Mouse (Mus musculus) heart, embryonic 10.5 days (tissue): Measurements from ENCODE around the gene D7Ertd443e. TPM values are rescaled to one million over a fixed set of nuclear protein-coding genes. Genes with fewer than 3 reads are reported as not detected.

Source experiments
- DNase-seq: peaks from one replicate; pipeline ENCODE4 v3.0.0-alpha.2; 2017; ENCODE audit warnings: low spot score
- H3K27ac ChIP-seq: fragments of 300-500 bp; sonication (generic); 2 replicates; pipeline ENCODE4 v1.5.1; 2016; ENCODE audit warnings: mild to moderate bottlenecking
- H3K27me3 ChIP-seq: fragments of 300-500 bp; sonication (generic); 2 replicates; pipeline ENCODE4 v1.6.1; 2016; ENCODE audit warnings: mild to moderate bottlenecking; ENCODE audit not compliant: poor library complexity, insufficient read depth, severe bottlenecking
- H3K36me3 ChIP-seq: fragments of 300-500 bp; sonication (generic); 2 replicates; pipeline ENCODE4 v1.6.1; 2016; ENCODE audit warnings: mild to moderate bottlenecking, moderate library complexity
- H3K4me1 ChIP-seq: fragments of 300-500 bp; sonication (generic); 2 replicates; pipeline ENCODE4 v1.6.1; 2016; ENCODE audit warnings: mild to moderate bottlenecking
- H3K4me3 ChIP-seq: fragments of 300-500 bp; sonication (generic); 2 replicates; pipeline ENCODE4 v1.5.1; 2016; ENCODE audit warnings: mild to moderate bottlenecking, moderate library complexity
- H3K9me3 ChIP-seq: fragments of 300-500 bp; sonication (generic); 2 replicates; pipeline ENCODE4 v1.6.1; 2016; ENCODE audit warnings: mild to moderate bottlenecking, moderate library complexity
- WGBS: fragments of 180-500 bp; shearing (Covaris S2); methylation state at CpG from one replicate; pipeline ENCODE4 v1.1.7; 2016; 5-methylcytosine and 5-hydroxymethylcytosine counted together
- polyA plus RNA-seq: library from polyadenylated mRNA; unstranded; fragments of >200 nt; fragmentation: Nextera tagmentation; extraction: Ambion mirVana; gene quantifications from 2 replicates; pipeline ENCODE4 v1.2.1, GENCODE M21; 2016

D7Ertd443e gene
- polyA plus RNA-seq, 1 experiment from 2014 or later: not detected

DNA sequence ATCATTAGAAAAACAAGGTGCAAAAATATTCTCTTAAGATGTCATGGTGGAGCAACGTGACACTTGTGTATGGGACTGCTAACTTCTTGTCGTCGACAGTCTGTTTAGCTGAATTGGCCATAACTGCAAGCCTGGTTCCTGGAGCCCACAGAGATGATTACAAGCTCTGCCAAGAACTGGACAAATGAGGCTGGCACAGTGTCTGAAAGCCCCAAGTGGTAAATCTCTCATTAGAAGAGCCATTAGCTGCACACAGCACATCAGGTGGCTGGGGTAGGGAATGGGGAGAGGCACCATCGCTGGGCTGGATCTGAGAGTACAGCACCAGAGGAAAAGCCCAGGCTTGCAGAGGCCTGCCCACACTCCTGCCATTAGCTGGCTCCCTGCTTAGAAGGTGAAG, 16.2 kb downstream of the D7Ertd443e start:
- Histone ChIP-seq H3K27me3 (no peaks in the 10 kb centered on the region), H3K4me3 (no peak overlapping the region), H3K27ac (no peak overlapping the region), H3K9me3 (no peaks in the 10 kb centered on the region), H3K36me3 (no peaks in the 10 kb centered on the region), H3K4me1 (no peaks in the 10 kb centered on the region)
- no peak for DNase-seq
- 81% methylated on average over 4 of the region's 4 CpGs for WGBS

DNA sequence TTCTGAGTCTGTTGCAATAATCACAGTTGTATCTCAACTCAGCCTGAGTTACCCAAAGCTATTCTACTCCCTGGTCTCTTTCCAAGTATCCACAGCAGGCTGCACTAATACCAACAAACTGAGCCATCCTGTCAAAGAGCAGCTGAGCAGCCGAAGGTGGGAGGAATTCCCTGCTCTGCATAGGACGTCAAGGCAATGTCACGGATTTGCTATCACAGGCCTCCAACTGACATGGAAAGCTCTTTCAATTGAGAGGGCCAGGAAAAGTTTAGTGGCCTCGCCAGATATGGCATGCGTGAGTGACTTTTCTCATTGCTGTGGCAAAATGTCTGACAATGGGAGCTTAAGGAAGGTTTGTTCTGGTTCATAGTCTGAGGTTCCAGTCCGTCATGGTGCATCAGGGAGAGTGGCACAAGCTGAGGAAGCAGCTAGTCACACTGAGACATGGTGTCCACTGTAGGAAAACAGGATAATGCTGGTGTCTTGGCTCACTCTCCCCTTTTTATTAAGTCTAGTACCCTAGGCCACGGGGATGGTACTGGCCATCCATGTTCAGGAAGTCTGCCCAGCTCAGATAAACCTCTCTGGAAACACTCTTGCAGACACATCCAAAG, 23.1 kb downstream of the D7Ertd443e start:
- Histone ChIP-seq H3K9me3 (no peaks in the 10 kb centered on the region), H3K36me3 (no peaks in the 10 kb centered on the region), H3K27ac (no peak overlapping the region), H3K4me1 (peaks cover 3% of the 10 kb centered on the region; the same call in 1 of the 2 replicates), H3K4me3 (no peak overlapping the region), H3K27me3 (no peaks in the 10 kb centered on the region)
- DNase-seq: no peak
- WGBS: 64% methylated on average over 7 of the region's 7 CpGs

DNA sequence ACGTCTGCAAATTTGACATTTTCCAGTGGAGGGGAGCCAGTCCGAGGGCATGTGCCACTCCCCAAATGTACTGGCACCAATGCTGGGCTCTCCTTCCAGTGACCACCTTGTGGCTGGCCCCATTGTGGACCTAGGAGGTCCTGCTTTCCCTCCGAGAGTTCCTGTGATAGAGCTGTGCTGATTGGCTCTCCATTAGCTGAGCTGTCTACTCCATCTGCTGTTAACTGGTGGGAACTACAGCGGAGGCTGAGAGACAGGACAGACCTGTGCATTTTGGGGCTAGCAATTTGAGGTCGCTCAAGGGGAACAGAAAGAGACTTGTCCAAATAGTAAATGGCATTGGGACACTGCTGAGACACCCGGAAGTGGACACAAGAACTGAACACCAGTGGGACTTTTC, 36.6 kb downstream of the D7Ertd443e start:
- no peaks in the 10 kb centered on the region for H3K36me3 ChIP-seq
- no peak for DNase-seq
- 0 out of 2 replicates have a peak, but pooled peaks cover 3% of the 10 kb centered on the region for H3K4me1 ChIP-seq
- no peaks in the 10 kb centered on the region for H3K27me3 ChIP-seq
- H3K9me3 ChIP-seq: no peaks in the 10 kb centered on the region
- WGBS: 28% methylated on average over 6 of the region's 6 CpGs
- no peak overlapping the region for H3K27ac ChIP-seq
- no peak overlapping the region for H3K4me3 ChIP-seq

DNA sequence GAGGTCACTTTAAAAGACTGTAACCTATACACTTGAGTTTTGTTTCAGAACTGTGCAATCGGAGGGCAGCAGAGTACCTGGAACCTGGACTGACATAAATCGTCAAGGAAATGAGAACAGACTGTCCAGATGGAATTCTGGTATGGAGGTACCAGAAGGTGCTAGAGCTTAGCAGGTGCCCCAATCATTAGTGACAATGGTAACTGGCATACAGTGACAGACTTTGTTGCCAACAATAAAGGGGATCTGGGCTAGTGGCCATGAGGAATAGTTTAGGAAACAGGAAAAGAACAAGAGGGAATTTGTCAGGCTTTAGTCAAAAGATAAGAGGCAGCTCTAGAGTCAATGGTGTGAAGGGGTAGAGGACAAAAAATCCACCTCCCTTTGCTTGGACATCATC, 43.3 kb downstream of the D7Ertd443e start:
- no peak overlapping the region for H3K4me3 ChIP-seq
- no peaks in the 10 kb centered on the region for H3K4me1 ChIP-seq
- no peaks in the 10 kb centered on the region for H3K36me3 ChIP-seq
- H3K9me3 ChIP-seq: no peaks in the 10 kb centered on the region
- WGBS: 79% methylated on average over 2 of the region's 2 CpGs
- no peak overlapping the region for H3K27ac ChIP-seq
- H3K27me3 ChIP-seq: no peaks in the 10 kb centered on the region
- no peak for DNase-seq

DNA sequence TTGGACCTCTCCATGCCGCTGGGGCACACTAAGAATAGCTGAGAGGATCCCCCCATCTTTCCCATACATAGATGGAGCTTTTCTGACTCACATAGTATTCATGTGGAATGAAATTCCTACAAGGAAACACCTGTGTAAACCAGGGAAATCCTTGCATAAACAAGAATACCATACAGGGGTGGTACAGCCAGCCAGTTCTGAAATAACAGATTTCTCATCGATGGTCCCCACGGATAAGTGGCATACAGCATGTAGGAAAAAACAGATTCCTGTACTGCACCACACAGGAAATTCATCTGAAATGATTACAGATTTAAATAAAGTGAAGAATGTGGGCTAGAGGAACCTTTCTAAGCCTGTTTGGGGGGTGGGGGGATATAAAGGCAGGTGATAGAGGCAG, 49.5 kb downstream of the D7Ertd443e start:
- Histone ChIP-seq H3K4me3 (no peak overlapping the region), H3K4me1 (no peaks in the 10 kb centered on the region), H3K27me3 (no peaks in the 10 kb centered on the region), H3K9me3 (no peaks in the 10 kb centered on the region), H3K27ac (no peak overlapping the region), H3K36me3 (no peaks in the 10 kb centered on the region)
- WGBS: 75% methylated on average over 3 of the region's 3 CpGs
- DNase-seq: no peak

DNA sequence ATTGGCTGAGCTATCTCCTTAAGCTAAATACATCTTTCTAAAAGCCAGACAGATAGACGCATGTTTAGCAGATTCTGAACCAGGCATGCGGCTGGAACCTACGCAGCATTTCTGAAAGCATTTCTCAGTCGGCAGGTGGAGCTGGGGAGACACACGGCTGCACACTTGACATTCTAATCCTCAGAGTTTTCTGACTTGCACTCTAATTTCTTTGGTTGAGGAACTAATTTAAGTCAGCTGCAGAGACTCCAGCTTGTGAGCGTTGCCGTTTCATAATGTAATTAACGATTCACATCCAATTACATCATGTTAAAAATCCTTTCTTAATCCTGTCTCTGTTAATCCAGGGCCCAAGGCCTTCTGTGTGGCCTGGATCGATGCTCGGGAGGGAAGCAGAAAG, 64.5 kb downstream of the D7Ertd443e start:
- no peak for DNase-seq
- Histone ChIP-seq H3K4me1 (no peaks in the 10 kb centered on the region), H3K27ac (no peak overlapping the region), H3K36me3 (no peaks in the 10 kb centered on the region), H3K27me3 (no peaks in the 10 kb centered on the region), H3K4me3 (no peak overlapping the region), H3K9me3 (no peaks in the 10 kb centered on the region)
- 81% methylated on average over 10 of the region's 10 CpGs for WGBS

DNA sequence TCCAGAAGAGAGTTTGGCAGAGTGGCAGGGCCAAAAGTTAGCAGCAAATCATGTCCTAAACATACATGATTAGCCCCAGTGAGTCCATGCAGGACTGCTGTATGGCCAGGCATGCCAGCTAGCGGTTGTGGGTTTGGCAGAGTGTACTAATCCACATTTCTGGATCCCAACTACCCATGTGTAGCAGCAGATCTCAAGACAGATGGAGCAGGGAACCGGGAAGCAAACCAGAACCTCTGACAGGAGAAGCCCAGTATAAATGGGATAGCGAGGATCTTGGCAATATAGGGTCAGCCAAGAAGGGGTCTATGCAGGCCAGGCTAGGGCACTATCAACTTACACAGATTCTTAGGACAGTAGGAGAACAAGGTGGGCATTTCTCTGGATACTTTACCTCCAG, 83.4 kb downstream of the D7Ertd443e start:
- Histone ChIP-seq H3K27me3 (no peaks in the 10 kb centered on the region), H3K27ac (no peak overlapping the region), H3K36me3 (no peaks in the 10 kb centered on the region), H3K9me3 (no peaks in the 10 kb centered on the region), H3K4me3 (no peak overlapping the region), H3K4me1 (no peaks in the 10 kb centered on the region)
- peak; percentile 51 for DNase-seq
- WGBS: 84% methylated on average over 3 of the region's 3 CpGs

DNA sequence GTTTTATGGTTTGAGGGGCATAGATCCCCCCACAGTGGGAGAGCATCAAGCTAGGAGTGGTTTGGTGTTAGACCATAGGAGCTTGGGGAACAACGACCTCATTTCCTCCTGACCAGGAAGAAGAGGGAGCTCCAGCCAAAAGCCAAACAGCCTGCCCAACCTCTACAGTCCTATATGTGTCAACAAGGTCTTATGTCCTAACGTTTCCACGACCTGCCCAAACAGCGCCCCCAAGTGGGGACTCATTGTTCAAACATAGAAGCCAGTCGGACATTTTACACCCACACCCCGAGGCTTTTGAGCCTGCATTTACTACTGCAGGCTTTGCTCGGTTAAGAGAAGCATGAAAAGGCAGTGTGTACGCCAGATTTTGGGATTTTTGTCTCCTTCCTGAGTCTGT, 84.2 kb downstream of the D7Ertd443e start:
- peak; percentile 74 for DNase-seq
- no peak overlapping the region for H3K4me3 ChIP-seq
- WGBS: 49% methylated on average over 8 of the region's 8 CpGs

DNA sequence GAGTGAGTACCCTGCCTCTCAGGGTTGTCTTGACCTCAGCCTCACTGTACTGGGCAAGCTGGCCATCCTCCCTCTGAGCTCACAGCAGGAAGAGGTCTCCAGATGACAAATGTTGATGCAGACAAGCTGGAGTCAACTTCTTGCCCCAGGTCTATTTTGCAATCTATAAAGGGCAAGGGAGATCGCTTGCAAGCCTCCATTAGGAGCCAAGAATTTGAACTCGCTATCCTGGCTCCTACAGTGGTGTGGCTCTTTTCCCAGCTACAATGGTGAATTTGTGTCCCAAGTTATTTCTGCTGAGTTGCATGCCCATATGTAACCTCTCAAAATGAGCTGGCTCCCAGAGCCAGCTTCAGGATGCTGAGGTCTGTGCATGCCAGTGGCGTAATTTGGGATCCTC, 92.7 kb downstream of the D7Ertd443e start:
- Histone ChIP-seq H3K4me3 (no peak overlapping the region), H3K27ac (no peak overlapping the region), H3K9me3 (no peaks in the 10 kb centered on the region), H3K36me3 (no peaks in the 10 kb centered on the region), H3K4me1 (peaks cover 14% of the 10 kb centered on the region), H3K27me3 (no peaks in the 10 kb centered on the region)
- DNase-seq: no peak
- WGBS: 78% methylated on average over 3 of the region's 3 CpGs

More for the DNA sequence above, 84.2 kb downstream of the D7Ertd443e start:
- no peaks in the 10 kb centered on the region for H3K4me1 ChIP-seq
- H3K36me3 ChIP-seq: no peaks in the 10 kb centered on the region
- H3K27ac ChIP-seq: no peak overlapping the region
- no peaks in the 10 kb centered on the region for H3K9me3 ChIP-seq
- H3K27me3 ChIP-seq: no peaks in the 10 kb centered on the region

DNA sequence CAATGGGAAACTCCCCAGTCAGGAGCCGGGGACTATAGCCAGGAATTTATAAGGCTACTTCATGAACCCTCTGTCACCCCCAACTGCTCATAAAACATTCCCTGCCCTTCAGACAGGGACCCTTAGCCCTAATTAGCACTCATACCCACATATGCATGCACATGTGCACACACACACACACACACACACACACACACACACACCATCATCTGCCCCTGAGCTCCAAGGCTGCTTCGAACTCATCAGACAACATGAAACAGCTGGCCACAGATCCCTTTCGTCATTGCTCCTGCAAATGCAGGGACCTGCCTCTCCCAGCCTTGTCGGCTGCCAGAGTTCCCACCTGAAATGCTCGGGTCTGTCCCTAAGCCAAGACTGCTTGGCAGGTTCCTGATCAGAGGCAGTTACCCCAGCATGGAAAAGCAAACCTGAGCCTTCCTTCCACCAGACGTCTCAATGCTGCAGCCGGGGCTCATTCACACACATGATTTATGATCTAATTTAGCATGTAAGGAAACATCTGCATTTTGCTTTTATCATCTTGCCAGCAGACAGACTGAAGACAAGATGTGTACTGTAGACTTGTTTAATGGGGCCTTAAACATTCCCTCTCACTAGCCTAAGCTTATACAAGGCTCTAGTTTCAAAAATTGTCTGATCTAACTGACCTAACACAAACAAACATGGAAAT, 95.7 kb downstream of the D7Ertd443e start:
- Histone ChIP-seq H3K9me3 (no peaks in the 10 kb centered on the region), H3K27me3 (no peaks in the 10 kb centered on the region), H3K4me1 (peaks cover 17% of the 10 kb centered on the region), H3K4me3 (no peak overlapping the region), H3K27ac (no peak overlapping the region), H3K36me3 (no peaks in the 10 kb centered on the region)
- WGBS: 60% methylated on average over 7 of the region's 7 CpGs
- no peak for DNase-seq

DNA sequence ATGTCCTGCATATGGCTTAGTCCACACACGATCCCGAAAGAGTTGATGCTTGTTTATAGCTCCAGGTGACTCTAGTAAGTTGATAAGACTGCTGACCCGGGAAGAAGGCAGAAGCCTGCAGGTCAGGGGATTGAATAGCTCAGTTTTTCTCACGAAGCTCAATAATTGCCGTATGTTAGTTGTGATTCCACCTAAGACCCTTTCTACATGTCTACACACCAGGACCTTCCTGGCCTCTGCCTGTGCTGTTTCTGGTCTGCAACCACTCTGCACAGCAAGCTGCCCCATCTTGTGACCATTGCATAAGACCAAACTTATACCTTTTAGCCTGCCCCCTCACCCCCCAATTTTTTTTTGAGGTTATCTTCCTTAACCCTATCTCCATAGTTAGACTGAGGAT, 96.3 kb downstream of the D7Ertd443e start:
- H3K4me1 ChIP-seq: peaks cover 17% of the 10 kb centered on the region
- no peaks in the 10 kb centered on the region for H3K27me3 ChIP-seq
- no peaks in the 10 kb centered on the region for H3K9me3 ChIP-seq
- no peaks in the 10 kb centered on the region for H3K36me3 ChIP-seq
- no peak overlapping the region for H3K4me3 ChIP-seq
- 79% methylated on average over 5 of the region's 5 CpGs for WGBS
- no peak for DNase-seq
- no peak overlapping the region for H3K27ac ChIP-seq

DNA sequence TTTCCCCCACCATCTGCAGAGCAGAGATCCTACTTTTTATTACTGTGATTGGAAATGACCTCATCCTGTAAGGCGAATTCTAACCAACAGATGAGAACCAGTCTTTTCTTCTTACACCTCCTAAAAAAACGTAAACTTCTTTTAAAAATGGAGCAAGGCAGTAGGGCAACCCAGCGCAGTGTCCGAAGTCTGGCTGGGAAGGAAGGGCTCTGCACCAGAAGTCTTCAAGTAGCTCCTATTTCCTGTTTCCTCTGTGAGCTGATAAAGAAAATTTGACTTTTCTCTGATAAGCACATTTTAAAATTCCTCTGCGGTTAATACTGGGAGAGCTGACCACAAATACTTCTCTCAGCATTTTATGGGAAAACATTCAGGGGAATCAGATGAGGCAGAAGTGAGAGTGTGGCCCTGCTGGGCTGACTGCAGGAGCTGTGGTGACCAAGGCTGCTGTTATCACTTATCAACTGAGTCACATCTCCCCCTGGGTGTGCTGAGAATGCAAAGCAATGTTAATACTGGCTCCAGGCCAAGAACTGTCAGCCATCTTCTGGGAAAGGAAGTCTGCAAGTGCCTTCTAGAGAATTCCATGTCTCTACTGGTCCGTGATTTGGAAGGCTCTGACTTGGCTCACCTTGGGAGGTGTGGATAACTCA, 97.8 kb downstream of the D7Ertd443e start:
- H3K4me1 ChIP-seq: peaks cover 17% of the 10 kb centered on the region
- H3K27ac ChIP-seq: no peak overlapping the region
- peak; percentile 77 for DNase-seq
- H3K36me3 ChIP-seq: no peaks in the 10 kb centered on the region
- WGBS: 32% methylated on average over 6 of the region's 6 CpGs
- no peaks in the 10 kb centered on the region for H3K27me3 ChIP-seq
- no peak overlapping the region for H3K4me3 ChIP-seq
- H3K9me3 ChIP-seq: no peaks in the 10 kb centered on the region

DNA sequence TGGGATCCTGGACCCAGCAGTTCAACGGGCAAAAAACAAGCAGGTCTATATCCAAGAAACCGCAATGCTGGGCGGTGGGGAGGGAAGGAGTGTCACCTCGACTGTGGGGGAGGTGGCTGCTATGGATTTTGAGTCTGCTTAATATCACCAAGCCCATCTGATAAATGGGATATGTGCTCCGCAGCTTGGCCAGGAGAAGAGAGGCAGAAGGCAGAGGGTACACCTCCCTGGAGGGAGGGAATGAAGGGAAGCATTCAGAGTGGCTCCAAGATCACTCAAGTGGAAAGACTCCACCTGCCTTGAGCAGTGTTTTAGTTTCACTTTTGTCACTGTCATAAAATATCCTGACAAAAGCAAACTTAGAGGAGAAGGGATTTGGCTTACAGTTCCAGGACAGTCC, 112.5 kb downstream of the D7Ertd443e start:
- WGBS: 78% methylated on average over 5 of the region's 5 CpGs
- H3K36me3 ChIP-seq: no peaks in the 10 kb centered on the region

More for the DNA sequence above, 112.5 kb downstream of the D7Ertd443e start:
- no peak overlapping the region for H3K27ac ChIP-seq
- no peaks in the 10 kb centered on the region for H3K9me3 ChIP-seq
- no peak overlapping the region for H3K4me3 ChIP-seq
- H3K27me3 ChIP-seq: no peaks in the 10 kb centered on the region
- H3K4me1 ChIP-seq: no peaks in the 10 kb centered on the region; the same call in 1 of the 2 replicates
- no peak for DNase-seq
